Mouse (Mus musculus) CH12F3 (cell line): ENCODE measurements around the gene Pcnp.
"Not testable (repeated sequence)": the region's sequence is repeated elsewhere in the genome, so short reads cannot be mapped to it uniquely, and the experiment has no call there.

Source experiments
- in situ Hi-C: fragments of 300-500 bp; cut with MboI; formaldehyde crosslinking; loops from 2 replicates; pipeline ENCODE4 v1.14.3; 2020; ENCODE audit warnings: low sequenced_read_pairs

Gene Pcnp

GRCm38 (mm10) chr16:55971735-55972615 is 57.6 kb downstream of the Pcnp start:
- in situ Hi-C loops: loop anchor here (10.0 kb wide), 1 partner anchor 163 kb away; no protein-coding TSS in a partner anchor

- in situ Hi-C loops: loop anchor here (10.0 kb wide), 1 partner anchor 164 kb away; no protein-coding TSS in a partner anchor
Observed at GRCm38 (mm10) chr16:55970416-55970815, 59.1 kb downstream of the Pcnp start.

GRCm38 (mm10) chr16:55969147-55969546 is 60.4 kb downstream of the Pcnp start:
- in situ Hi-C loops: no loop called here

GRCm38 (mm10) chr16:55967221-55967620 is 62.3 kb downstream of the Pcnp start:
- in situ Hi-C loops: no loop called here

- in situ Hi-C loops: no loop called here
Observed at GRCm38 (mm10) chr16:55966212-55966871, 63.2 kb downstream of the Pcnp start, which contains the start of gene Rpl24. Gene Rpl24 (plus strand): TSS chr16:55966275.

- in situ Hi-C loops: no loop called here
Observed at GRCm38 (mm10) chr16:55964126-55964949, 65.2 kb downstream of the Pcnp start.

- in situ Hi-C loops: not testable (repeated sequence)
Observed at GRCm38 (mm10) chr16:55963068-55963467, 66.5 kb downstream of the Pcnp start.
